Mouse (Mus musculus) mature B cell (primary cell): ENCODE measurements around the gene Capn10.
"Not testable (repeated sequence)": the region's sequence is repeated elsewhere in the genome, so short reads cannot be mapped to it uniquely, and the experiment has no call there.

ENCODE experiments used
- in situ Hi-C: fragments of 300-500 bp; cut with MboI; formaldehyde crosslinking; loops from 2 replicates; pipeline ENCODE4 v1.14.3; 2019

Capn10 gene

GRCm38 (mm10) chr1:92970791-92971190 is 36.6 kb downstream of the Capn10 start:
- in situ Hi-C loops, result not testable (repeated sequence)

- in situ Hi-C loops, result no loop called here
Observed at GRCm38 (mm10) chr1:92971879-92972795, 38.0 kb downstream of the Capn10 start.

- in situ Hi-C loops, result no loop called here
Observed at GRCm38 (mm10) chr1:92972854-92973253, 38.7 kb downstream of the Capn10 start.

- in situ Hi-C loops, result no loop called here
Observed at GRCm38 (mm10) chr1:92976141-92976566, 42.0 kb downstream of the Capn10 start.

GRCm38 (mm10) chr1:92978645-92979044 is 44.5 kb downstream of the Capn10 start:
- in situ Hi-C loops, result no loop called here

GRCm38 (mm10) chr1:92979073-92979602 is 45.0 kb downstream of the Capn10 start:
- in situ Hi-C loops, result no loop called here

- in situ Hi-C loops, result no loop called here
Observed at GRCm38 (mm10) chr1:92981056-92981845, 47.1 kb downstream of the Capn10 start.

- in situ Hi-C loops, result no loop called here
Observed at GRCm38 (mm10) chr1:92982931-92983605, 48.9 kb downstream of the Capn10 start.

- in situ Hi-C loops, result no loop called here
Observed at GRCm38 (mm10) chr1:92984999-92985398, 50.8 kb downstream of the Capn10 start.

GRCm38 (mm10) chr1:92988894-92989293 is 54.7 kb downstream of the Capn10 start:
- in situ Hi-C loops, result no loop called here

- in situ Hi-C loops, result no loop called here
Observed at GRCm38 (mm10) chr1:92989891-92990290, 55.7 kb downstream of the Capn10 start.

- in situ Hi-C loops, result no loop called here
Observed at GRCm38 (mm10) chr1:92992214-92992855, 58.2 kb downstream of the Capn10 start.

GRCm38 (mm10) chr1:92992880-92993279 is 58.7 kb downstream of the Capn10 start:
- in situ Hi-C loops, result no loop called here
